Mouse (Mus musculus) ES-Bruce4 (cell line): Measurements from ENCODE around the gene Apbb2.

ENCODE experiments used
- CTCF ChIP-seq: IDR thresholded peaks from one replicate; pipeline ENCODE4 v1.8.1; 2011; ENCODE audit warnings: low read depth, low read length
- EP300 ChIP-seq: IDR thresholded peaks from 2 replicates; pipeline ENCODE4 v1.6.1; 2011; ENCODE audit warnings: low read depth, low read length; ENCODE audit not compliant: insufficient read depth
- POLR2A ChIP-seq: IDR thresholded peaks from one replicate; pipeline ENCODE4 v1.8.1; 2011; ENCODE audit warnings: low read length; ENCODE audit not compliant: insufficient read depth

GRCm38 (mm10) chr5:66582281-66583018 lies 36.1 kb downstream of the Apbb2 start:
- TF ChIP-seq CTCF (no peak), POLR2A (no peak), EP300 (no peak)
